Mouse (Mus musculus): ENCODE data around the gene Lrrc71. TPM values are rescaled to one million over a fixed set of nuclear protein-coding genes. Genes with fewer than 3 reads are reported as not detected.

Lrrc71 gene
- polyA plus RNA-seq, 1 experiment, result 0.08 TPM

DNA sequence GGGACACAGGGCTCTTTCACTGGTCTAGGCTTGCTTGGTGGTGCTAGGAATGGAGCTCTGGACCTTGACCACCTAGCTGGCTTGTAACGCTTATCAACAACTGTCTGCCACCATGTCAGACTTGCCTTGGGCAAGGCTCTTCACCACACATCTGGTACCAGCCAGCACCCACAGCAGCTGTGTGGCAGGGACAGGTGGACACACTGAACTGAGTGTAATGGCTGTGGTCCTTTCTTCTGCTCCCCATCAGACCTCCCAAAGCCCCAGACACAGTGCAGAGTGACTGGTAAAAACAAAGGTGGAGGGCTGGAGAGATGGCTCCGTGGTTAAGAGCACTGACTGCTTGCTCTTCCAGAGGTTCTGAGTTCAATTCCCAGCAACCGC is 17.9 kb upstream of the Lrrc71 start:
- Histone ChIP-seq H3K4me3 (ENCODE audit: insufficient read depth, poor library complexity, severe bottlenecking) (no peak overlapping the region), H3K79me3 (ENCODE audit: low read depth) (no peaks in the 10 kb centered on the region), H3K79me2 (ENCODE audit: control insufficient read depth, insufficient read depth) (no peaks in the 10 kb centered on the region), H3ac (ENCODE audit: control insufficient read depth, insufficient read length, low read depth) (no peak overlapping the region), H3K36me3 (ENCODE audit: control insufficient read depth, insufficient read depth) (no peaks in the 10 kb centered on the region), H3K27me3 (ENCODE audit: control insufficient read depth, insufficient read depth, insufficient read length) (no peaks in the 10 kb centered on the region)
- TF ChIP-seq MYOG (IDR thresholded peaks at IDR 0.05; ENCODE audit: control insufficient read depth, extremely low read depth, insufficient read length), result no peak
- TF ChIP-seq MAX (IDR thresholded peaks at IDR 0.05), result no peak
- TF ChIP-seq USF1 (IDR thresholded peaks at IDR 0.05; ENCODE audit: low read depth), result no peak
- no peak for TF ChIP-seq CTCF (IDR thresholded peaks at IDR 0.05; ENCODE audit: control insufficient read depth, insufficient read depth, insufficient read length)
- no peak for TF ChIP-seq CEBPB (IDR thresholded peaks at IDR 0.05; ENCODE audit: low read depth)

DNA sequence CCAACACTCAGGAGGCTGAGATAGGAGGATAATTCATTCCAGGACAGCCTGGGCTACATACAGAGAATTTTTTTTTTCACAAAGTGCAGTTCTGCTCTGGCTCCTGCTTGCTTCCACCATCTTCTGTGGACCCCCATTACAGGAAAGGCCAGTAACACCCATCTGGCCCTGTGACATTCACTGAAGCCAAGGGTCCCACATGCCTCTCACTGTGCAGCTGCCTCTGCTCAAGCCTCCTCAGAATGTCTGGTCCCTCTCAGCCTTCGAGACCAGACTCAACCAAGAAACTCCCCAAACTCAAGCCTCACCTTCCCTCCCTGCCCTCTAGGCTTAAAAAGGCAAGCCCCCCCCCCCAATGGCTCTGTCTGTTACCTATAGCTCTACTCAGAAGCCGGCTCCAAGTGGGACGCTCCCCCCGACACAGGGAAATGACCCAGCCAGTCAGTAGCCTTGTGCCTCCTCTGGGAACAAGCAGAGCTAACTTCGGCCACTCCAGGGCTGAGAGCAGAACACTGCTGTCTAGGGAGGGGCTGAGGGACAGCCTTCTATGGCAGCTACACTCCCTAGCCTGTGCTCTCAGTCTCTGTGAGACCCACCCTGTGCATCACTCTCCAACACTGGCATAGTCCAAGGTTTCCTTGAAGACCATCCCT is 17.3 kb upstream of the Lrrc71 start:
- no peak overlapping the region for H3ac ChIP-seq (ENCODE audit: control insufficient read depth, insufficient read length, low read depth)
- TF ChIP-seq CEBPB (IDR thresholded peaks at IDR 0.05; ENCODE audit: low read depth) (no peak), FOSL1 (IDR thresholded peaks at IDR 0.05; ENCODE audit: insufficient read depth, low read length, poor library complexity, severe bottlenecking) (no peak), CTCF (IDR thresholded peaks at IDR 0.05; ENCODE audit: control insufficient read depth, insufficient read depth, insufficient read length) (no peak), MYOD1 (IDR thresholded peaks at IDR 0.05; ENCODE audit: control insufficient read depth, insufficient read length, low read depth) (no peak), USF1 (IDR thresholded peaks at IDR 0.05; ENCODE audit: low read depth) (no peak), MAX (IDR thresholded peaks at IDR 0.05) (no peak), MYOG (IDR thresholded peaks at IDR 0.05; ENCODE audit: control insufficient read depth, extremely low read depth, insufficient read length) (no peak)

DNA sequence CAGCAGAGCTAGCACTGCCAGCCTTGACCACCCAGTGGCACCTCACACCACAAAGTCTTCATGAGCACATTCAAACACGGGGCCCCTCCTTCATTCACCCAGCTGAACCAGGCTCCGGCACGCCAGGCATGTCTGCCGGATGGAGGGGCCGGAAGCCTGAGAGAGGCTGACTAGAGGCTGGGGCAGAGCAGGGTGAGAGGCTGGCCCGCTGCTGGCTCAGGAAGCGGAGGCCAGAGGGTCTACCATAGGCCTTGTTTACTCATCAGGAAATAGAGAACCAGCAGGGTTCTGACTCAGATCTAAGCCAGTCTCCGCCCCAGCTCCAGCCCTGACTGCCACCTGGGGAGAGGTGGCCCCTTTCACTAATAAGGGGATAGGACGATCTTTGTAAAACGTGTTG is 16.7 kb upstream of the Lrrc71 start:
- TF ChIP-seq MYOG (IDR thresholded peaks at IDR 0.05; ENCODE audit: control insufficient read depth, extremely low read depth, insufficient read length) (no peak), CTCF (IDR thresholded peaks at IDR 0.05; ENCODE audit: control insufficient read depth, insufficient read depth, insufficient read length) (no peak), FOSL1 (IDR thresholded peaks at IDR 0.05; ENCODE audit: insufficient read depth, low read length, poor library complexity, severe bottlenecking) (no peak), MYOD1 (IDR thresholded peaks at IDR 0.05; ENCODE audit: control insufficient read depth, insufficient read length, low read depth) (no peak), CEBPB (IDR thresholded peaks at IDR 0.05; ENCODE audit: low read depth) (no peak), MAX (IDR thresholded peaks at IDR 0.05) (no peak), USF1 (IDR thresholded peaks at IDR 0.05; ENCODE audit: low read depth) (no peak)
- Histone ChIP-seq H3K36me3 (ENCODE audit: control insufficient read depth, insufficient read depth) (no peaks in the 10 kb centered on the region), H3K79me3 (ENCODE audit: low read depth) (no peaks in the 10 kb centered on the region), H3K79me2 (ENCODE audit: control insufficient read depth, insufficient read depth) (no peaks in the 10 kb centered on the region), H3K27me3 (ENCODE audit: control insufficient read depth, insufficient read depth, insufficient read length) (no peaks in the 10 kb centered on the region), H3ac (ENCODE audit: control insufficient read depth, insufficient read length, low read depth) (no peak overlapping the region), H3K4me3 (ENCODE audit: insufficient read depth, poor library complexity, severe bottlenecking) (no peak overlapping the region)

More for the DNA sequence above, 17.3 kb upstream of the Lrrc71 start:
- Histone ChIP-seq H3K36me3 (ENCODE audit: control insufficient read depth, insufficient read depth) (no peaks in the 10 kb centered on the region), H3K4me3 (ENCODE audit: insufficient read depth, poor library complexity, severe bottlenecking) (no peak overlapping the region), H3K27me3 (ENCODE audit: control insufficient read depth, insufficient read depth, insufficient read length) (no peaks in the 10 kb centered on the region), H3K79me3 (ENCODE audit: low read depth) (no peaks in the 10 kb centered on the region), H3K79me2 (ENCODE audit: control insufficient read depth, insufficient read depth) (no peaks in the 10 kb centered on the region)

DNA sequence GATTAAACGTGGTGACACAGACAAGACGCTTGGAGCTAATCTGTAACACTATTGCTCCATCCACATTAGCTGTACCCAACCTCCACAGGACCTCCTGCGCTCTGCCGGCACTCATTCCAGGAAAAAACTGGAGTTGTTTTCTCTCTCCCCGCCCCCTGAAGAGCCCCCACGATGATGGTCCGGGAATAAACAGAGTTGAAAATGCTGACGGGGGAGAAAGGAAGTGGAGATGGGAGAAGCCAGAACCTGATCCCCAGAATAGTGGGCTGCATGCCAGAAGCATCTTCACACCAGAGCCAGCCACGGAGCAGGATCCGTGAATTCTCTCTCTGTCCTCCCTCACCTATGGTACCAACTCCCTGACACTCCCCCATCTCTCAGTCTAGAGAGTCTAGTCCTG is 16.1 kb upstream of the Lrrc71 start:
- Histone ChIP-seq H3K27me3 (ENCODE audit: control insufficient read depth, insufficient read depth, insufficient read length) (no peaks in the 10 kb centered on the region), H3K79me3 (ENCODE audit: low read depth) (no peaks in the 10 kb centered on the region), H3K4me3 (ENCODE audit: insufficient read depth, poor library complexity, severe bottlenecking) (no peak overlapping the region), H3ac (ENCODE audit: control insufficient read depth, insufficient read length, low read depth) (no peak overlapping the region), H3K36me3 (ENCODE audit: control insufficient read depth, insufficient read depth) (no peaks in the 10 kb centered on the region), H3K79me2 (ENCODE audit: control insufficient read depth, insufficient read depth) (no peaks in the 10 kb centered on the region)
- TF ChIP-seq MYOD1 (IDR thresholded peaks at IDR 0.05; ENCODE audit: control insufficient read depth, insufficient read length, low read depth) (no peak), CTCF (IDR thresholded peaks at IDR 0.05; ENCODE audit: control insufficient read depth, insufficient read depth, insufficient read length) (no peak), CEBPB (IDR thresholded peaks at IDR 0.05; ENCODE audit: low read depth) (no peak), MYOG (IDR thresholded peaks at IDR 0.05; ENCODE audit: control insufficient read depth, extremely low read depth, insufficient read length) (no peak), FOSL1 (IDR thresholded peaks at IDR 0.05; ENCODE audit: insufficient read depth, low read length, poor library complexity, severe bottlenecking) (no peak)

DNA sequence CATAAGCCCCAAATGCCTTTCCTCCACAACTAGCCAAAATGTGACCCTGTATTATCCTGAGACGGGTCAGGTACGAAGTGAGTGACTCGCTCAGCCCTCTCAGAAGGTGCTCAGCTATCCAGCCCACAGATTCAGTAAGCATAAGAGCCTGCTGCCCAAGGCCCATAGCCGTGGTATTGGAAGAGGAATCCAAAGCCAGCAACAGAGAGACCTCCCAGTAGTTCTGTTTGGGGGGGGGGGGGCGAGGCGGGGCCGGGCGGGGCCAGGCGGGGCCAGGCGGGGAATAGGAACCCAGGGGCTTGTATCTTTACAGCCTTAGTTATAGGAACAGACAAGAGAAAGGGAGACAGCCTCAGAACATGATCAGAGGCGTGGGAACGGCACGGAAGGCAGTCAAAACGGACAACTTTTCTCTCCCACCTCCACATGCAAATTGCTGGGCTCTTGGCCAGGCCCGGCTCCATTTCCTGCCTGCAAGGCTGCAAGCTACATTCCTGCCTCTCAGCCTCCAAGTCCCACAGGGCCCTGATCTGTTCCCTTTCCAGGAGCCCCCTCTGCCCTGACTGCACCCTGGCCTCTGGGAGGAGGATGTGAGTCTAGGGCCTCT is 15.4 kb upstream of the Lrrc71 start:
- Histone ChIP-seq H3K36me3 (ENCODE audit: control insufficient read depth, insufficient read depth) (no peaks in the 10 kb centered on the region), H3K79me3 (ENCODE audit: low read depth) (no peaks in the 10 kb centered on the region), H3ac (ENCODE audit: control insufficient read depth, insufficient read length, low read depth) (no peak overlapping the region), H3K79me2 (ENCODE audit: control insufficient read depth, insufficient read depth) (no peaks in the 10 kb centered on the region), H3K4me3 (ENCODE audit: insufficient read depth, poor library complexity, severe bottlenecking) (no peak overlapping the region), H3K27me3 (ENCODE audit: control insufficient read depth, insufficient read depth, insufficient read length) (no peaks in the 10 kb centered on the region)
- no peak for TF ChIP-seq MYOD1 (IDR thresholded peaks at IDR 0.05; ENCODE audit: control insufficient read depth, insufficient read length, low read depth)

DNA sequence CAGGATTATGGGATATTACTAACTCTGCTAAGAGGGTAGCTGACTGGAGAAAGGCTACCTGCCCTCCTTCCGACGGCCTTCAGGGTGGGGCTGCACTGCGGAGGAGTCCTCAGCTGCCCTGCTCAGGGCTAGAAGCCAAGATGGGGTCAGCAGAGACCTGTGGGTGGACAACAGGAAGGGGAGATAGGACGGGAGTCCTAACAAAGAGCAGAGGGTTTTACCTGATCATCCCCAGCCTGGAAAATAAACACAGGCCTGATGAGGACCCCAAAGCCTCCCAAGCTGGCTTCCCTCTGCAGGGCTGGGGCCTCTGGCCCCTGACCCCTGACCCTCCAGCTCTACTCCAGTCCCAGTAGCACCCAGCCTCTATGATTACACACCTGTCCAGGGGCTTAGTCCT is 14.8 kb upstream of the Lrrc71 start:
- no peaks in the 10 kb centered on the region for H3K79me3 ChIP-seq (ENCODE audit: low read depth)
- no peaks in the 10 kb centered on the region for H3K36me3 ChIP-seq (ENCODE audit: control insufficient read depth, insufficient read depth)
- TF ChIP-seq CEBPB (IDR thresholded peaks at IDR 0.05; ENCODE audit: low read depth) (no peak), CTCF (IDR thresholded peaks at IDR 0.05; ENCODE audit: control insufficient read depth, insufficient read depth, insufficient read length) (no peak), MAX (IDR thresholded peaks at IDR 0.05) (no peak), MYOD1 (IDR thresholded peaks at IDR 0.05; ENCODE audit: control insufficient read depth, insufficient read length, low read depth) (no peak), MYOG (IDR thresholded peaks at IDR 0.05; ENCODE audit: control insufficient read depth, extremely low read depth, insufficient read length) (no peak), USF1 (IDR thresholded peaks at IDR 0.05; ENCODE audit: low read depth) (no peak), FOSL1 (IDR thresholded peaks at IDR 0.05; ENCODE audit: insufficient read depth, low read length, poor library complexity, severe bottlenecking) (no peak)
- no peak overlapping the region for H3K4me3 ChIP-seq (ENCODE audit: insufficient read depth, poor library complexity, severe bottlenecking)
- no peaks in the 10 kb centered on the region for H3K79me2 ChIP-seq (ENCODE audit: control insufficient read depth, insufficient read depth)
- H3ac ChIP-seq (ENCODE audit: control insufficient read depth, insufficient read length, low read depth), result no peak overlapping the region
- no peaks in the 10 kb centered on the region for H3K27me3 ChIP-seq (ENCODE audit: control insufficient read depth, insufficient read depth, insufficient read length)

Data from C2C12 (cell line).